ENCODE assay signal across 8 mouse cellular contexts in the genomic region with DNA sequence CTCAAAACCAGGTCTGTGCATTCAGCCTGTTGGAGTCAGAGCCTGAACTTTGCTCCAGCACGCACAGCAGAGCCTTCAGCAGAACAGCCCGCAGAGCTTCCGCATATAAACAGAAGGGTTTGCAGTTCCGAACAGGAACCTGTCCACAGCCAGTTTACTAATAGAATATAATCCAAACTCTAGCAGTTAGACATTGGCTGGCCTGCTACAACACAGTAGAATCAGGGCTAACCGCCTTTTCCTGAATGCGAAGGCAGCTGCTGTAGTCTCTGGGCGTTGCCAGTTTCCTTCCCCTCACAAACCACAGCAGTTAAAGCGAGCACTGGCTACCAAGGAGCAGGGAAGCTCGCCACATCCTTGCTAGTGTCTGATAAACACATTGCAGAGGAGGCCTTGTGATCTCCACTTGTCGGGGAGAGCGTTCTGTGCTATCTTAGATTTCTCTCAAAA. TPM values are rescaled to one million over a fixed set of nuclear protein-coding genes. Genes with fewer than 3 reads are reported as not detected.
DNase-seq lines count a peak whose midpoint lies in the region; ATAC-seq and TF ChIP-seq lines count a peak whose summit lies in the region.

No protein-coding gene starts in this region.

- peak overlapping the region; percentile 81 for H3K27ac ChIP-seq in intestine, postnatal 0 days (ENCODE audit: low read depth, low read length)
- no peak overlapping the region for H3K27ac ChIP-seq in cerebellum, adult 2 months (ENCODE audit: insufficient read depth, low read length)

- peak; percentile 5 to 15 for DNase-seq in urinary bladder, postnatal 36 days (ENCODE audit: low spot score in 2 of 2)
- DNase-seq in urinary bladder, postnatal 25 days (ENCODE audit: low spot score), result no peak
- peak; percentile 72 to 89 for DNase-seq in monocyte, adult 2 months (ENCODE audit: low read depth in 1 of 2, low spot score in 2 of 2)
- DNase-seq in layer of hippocampus, adult 18-20 months (ENCODE audit: low spot score in 2 of 2), result no peak
- DNase-seq in layer of hippocampus, adult 9-11 months, result no peak
- DNase-seq in adrenal gland, adult 18-20 months (ENCODE audit: low spot score in 2 of 2), result no peak
- DNase-seq in cerebellum, adult 2 months, result no peak

- H3K27me3 ChIP-seq in intestine, postnatal 0 days (replicated peaks; ENCODE audit: control insufficient read depth, insufficient read depth, low read length), result no peaks in the 10 kb centered on the region
- H3K27me3 ChIP-seq in cerebellum, adult 2 months (ENCODE audit: control insufficient read depth, insufficient read depth, low read length), result no peaks in the 10 kb centered on the region

- H3K9ac ChIP-seq in intestine, postnatal 0 days (ENCODE audit: low read depth, low read length), result no peak overlapping the region

- H3K36me3 ChIP-seq in intestine, postnatal 0 days (ENCODE audit: control insufficient read depth, insufficient read depth), result no peaks in the 10 kb centered on the region

- H3K4me3 ChIP-seq in intestine, postnatal 0 days (ENCODE audit: low read depth, low read length), result no peak overlapping the region
- H3K4me3 ChIP-seq in cerebellum, adult 2 months (replicated peaks; ENCODE audit: insufficient read depth, low read depth, low read length), result no peak overlapping the region

- no peaks in the 10 kb centered on the region for H3K4me1 ChIP-seq in intestine, postnatal 0 days (replicated peaks; ENCODE audit: control insufficient read depth, insufficient read depth, low read length)
- no peaks in the 10 kb centered on the region for H3K4me1 ChIP-seq in cerebellum, adult 2 months (ENCODE audit: control insufficient read depth, insufficient read depth, low read length)

- TF ChIP-seq POLR2A in cerebellum, adult 2 months (IDR thresholded peaks at IDR 0.05; ENCODE audit: borderline replicate concordance, insufficient read depth, low read length), result no peak

- 46% methylated on average over 11 of the region's 11 CpGs for WGBS in intestine, postnatal 0 days
- WGBS in cerebellum, adult 2 months, result 83% methylated on average over 11 of the region's 11 CpGs

- TF ChIP-seq CTCF in intestine, postnatal 0 days (IDR thresholded peaks at IDR 0.05; ENCODE audit: low read depth), result no peak
- TF ChIP-seq CTCF in cerebellum, adult 2 months (IDR thresholded peaks at IDR 0.05; ENCODE audit: borderline replicate concordance, insufficient read depth, low read depth, low read length), result no peak

- H3K4me2 ChIP-seq in intestine, postnatal 0 days (replicated peaks; ENCODE audit: low read depth), result no peak overlapping the region

- H3K9me3 ChIP-seq in intestine, postnatal 0 days (ENCODE audit: control insufficient read depth), result no peaks in the 10 kb centered on the region

- ATAC-seq in intestine, postnatal 0 days, result peak; percentile 82

RNA-seq across cellular contexts. Expression of gene Pex5, which starts 39.4 kb away (rescaled TPM):
- 30.1 and 33.6 TPM in 2 replicates for polyA plus RNA-seq in intestine, postnatal 0 days (2015; fragmentation: Nextera tagmentation; extraction: Ambion mirVana)
- 10 to 100 TPM; 54.2 to 57.3 TPM for total RNA-seq in layer of hippocampus, adult 18-20 months (2021)
- total RNA-seq in adrenal gland, adult 18-20 months (2021), result 100 to 1,000 TPM; 116 to 119 TPM
- 57.1 and 58.5 TPM in 2 replicates for polyA plus RNA-seq in cerebellum, adult 2 months (2012; rRNA removed)

Comparison
In these comparisons a context has a peak if more than half of its experiments do, and no peak if none do; other contexts are left out.
1. DNase-seq: peak in urinary bladder, postnatal 36 days (2 of 2) and monocyte, adult 2 months (2 of 2); none in urinary bladder, postnatal 25 days (single experiment), layer of hippocampus, adult 18-20 months (0 of 2), layer of hippocampus, adult 9-11 months (single experiment), adrenal gland, adult 18-20 months (0 of 2) and cerebellum, adult 2 months (0 of 2).